Mouse (Mus musculus): ENCODE measurements around the gene Tmem213. TPM values are rescaled to one million over a fixed set of nuclear protein-coding genes. Genes with fewer than 3 reads are reported as not detected.
A peak's percentile ranks its signal among the peaks of the same experiment; 100 is the strongest.

Gene Tmem213
- total RNA-seq (2021) (not detected), polyA plus RNA-seq (2012; rRNA removed) (not detected in 2 replicates)
- long read RNA-seq, result 0 reads

GRCm38 (mm10) chr6:38109160-38109795, at the start of gene Tmem213:
TSS of gene Tmem213 (plus strand) at chr6:38109255.
- no peak for DNase-seq
- Histone ChIP-seq H3K79me2 (replicated peaks; ENCODE audit: control insufficient read depth, insufficient read depth, low read length) (no peaks in the 10 kb centered on the region), H3K9ac (ENCODE audit: low read depth, low read length) (no peak within 1 kb of the TSS), H3K4me1 (ENCODE audit: control insufficient read depth, insufficient read depth, low read length) (no peaks in the 10 kb centered on the region), H3K27ac (no peak within 1 kb of the TSS), H3K36me3 (ENCODE audit: control insufficient read depth, insufficient read depth, low read length) (no peaks in the 10 kb centered on the region), H3K4me3 (no peak within 1 kb of the TSS), H3K27me3 (ENCODE audit: control insufficient read depth, insufficient read depth, low read length) (no peaks in the 10 kb centered on the region)
- no peak for TF ChIP-seq EP300 (IDR thresholded peaks at IDR 0.05; ENCODE audit: insufficient read depth, low read depth, low read length)
- TF ChIP-seq POLR2A (IDR thresholded peaks at IDR 0.05; ENCODE audit: insufficient read depth, low read depth, low read length), result no peak
- no peak for TF ChIP-seq CTCF (IDR thresholded peaks at IDR 0.05)
- intact Hi-C loops (cut with DNase I), result no loop called here
- 55% methylated on average over 9 of the region's 9 CpGs for WGBS

GRCm38 (mm10) chr6:38064621-38065020, 44.4 kb upstream of the Tmem213 start:
- WGBS, result 75% methylated on average over 2 of the region's 2 CpGs
- TF ChIP-seq POLR2A (IDR thresholded peaks at IDR 0.05; ENCODE audit: insufficient read depth, low read depth, low read length) (no peak), EP300 (IDR thresholded peaks at IDR 0.05; ENCODE audit: insufficient read depth, low read depth, low read length) (no peak), CTCF (IDR thresholded peaks at IDR 0.05) (no peak)
- Histone ChIP-seq H3K9ac (ENCODE audit: low read depth, low read length) (no peak overlapping the region), H3K4me3 (no peak overlapping the region), H3K36me3 (ENCODE audit: control insufficient read depth, insufficient read depth, low read length) (no peaks in the 10 kb centered on the region), H3K27ac (no peak overlapping the region), H3K79me2 (replicated peaks; ENCODE audit: control insufficient read depth, insufficient read depth, low read length) (no peaks in the 10 kb centered on the region), H3K27me3 (ENCODE audit: control insufficient read depth, insufficient read depth, low read length) (no peaks in the 10 kb centered on the region), H3K4me1 (ENCODE audit: control insufficient read depth, insufficient read depth, low read length) (peaks cover 2% of the 10 kb centered on the region; the same call in 1 of the 2 replicates)
- no peak for DNase-seq
- intact Hi-C loops (cut with DNase I), result loop anchor here (10.0 kb wide), 2 partner anchors 190 to 330 kb away; partner anchors contain the start of gene Trim24

GRCm38 (mm10) chr6:38065122-38065500, 43.9 kb upstream of the Tmem213 start:
- intact Hi-C loops (cut with DNase I), result loop anchor here (10.0 kb wide), 2 partner anchors 190 to 330 kb away; partner anchors contain the start of gene Trim24

GRCm38 (mm10) chr6:38065501-38066122, 43.4 kb upstream of the Tmem213 start:
- TF ChIP-seq EP300 (IDR thresholded peaks at IDR 0.05; ENCODE audit: insufficient read depth, low read depth, low read length) (no peak), POLR2A (IDR thresholded peaks at IDR 0.05; ENCODE audit: insufficient read depth, low read depth, low read length) (no peak), CTCF (IDR thresholded peaks at IDR 0.05) (no peak)
- Histone ChIP-seq H3K4me1 (ENCODE audit: control insufficient read depth, insufficient read depth, low read length) (peaks cover 2% of the 10 kb centered on the region; the same call in 1 of the 2 replicates), H3K79me2 (replicated peaks; ENCODE audit: control insufficient read depth, insufficient read depth, low read length) (no peaks in the 10 kb centered on the region), H3K4me3 (no peak overlapping the region), H3K9ac (ENCODE audit: low read depth, low read length) (no peak overlapping the region), H3K36me3 (ENCODE audit: control insufficient read depth, insufficient read depth, low read length) (no peaks in the 10 kb centered on the region), H3K27me3 (ENCODE audit: control insufficient read depth, insufficient read depth, low read length) (no peaks in the 10 kb centered on the region), H3K27ac (no peak overlapping the region)
- WGBS, result 36% methylated on average over 11 of the region's 11 CpGs
- no peak for DNase-seq
- intact Hi-C loops (cut with DNase I), result loop anchor here (1.0 to 10.0 kb wide), 5 partner anchors 58 to 603 kb away; partner anchors contain the start of gene Trim24

More at GRCm38 (mm10) chr6:38065122-38065500, 43.9 kb upstream of the Tmem213 start:
- TF ChIP-seq POLR2A (IDR thresholded peaks at IDR 0.05; ENCODE audit: insufficient read depth, low read depth, low read length) (no peak), EP300 (IDR thresholded peaks at IDR 0.05; ENCODE audit: insufficient read depth, low read depth, low read length) (no peak), CTCF (IDR thresholded peaks at IDR 0.05) (no peak)
- Histone ChIP-seq H3K79me2 (replicated peaks; ENCODE audit: control insufficient read depth, insufficient read depth, low read length) (no peaks in the 10 kb centered on the region), H3K27me3 (ENCODE audit: control insufficient read depth, insufficient read depth, low read length) (no peaks in the 10 kb centered on the region), H3K27ac (no peak overlapping the region), H3K4me3 (no peak overlapping the region), H3K4me1 (ENCODE audit: control insufficient read depth, insufficient read depth, low read length) (peaks cover 2% of the 10 kb centered on the region; the same call in 1 of the 2 replicates), H3K9ac (ENCODE audit: low read depth, low read length) (no peak overlapping the region), H3K36me3 (ENCODE audit: control insufficient read depth, insufficient read depth, low read length) (no peaks in the 10 kb centered on the region)
- 77% methylated on average over 3 of the region's 3 CpGs for WGBS
- no peak for DNase-seq

- no peaks in the 10 kb centered on the region for H3K79me2 ChIP-seq (replicated peaks; ENCODE audit: control insufficient read depth, insufficient read depth, low read length)
- H3K27ac ChIP-seq, result no peak overlapping the region
- no peak overlapping the region for H3K4me3 ChIP-seq
- H3K36me3 ChIP-seq (ENCODE audit: control insufficient read depth, insufficient read depth, low read length), result no peaks in the 10 kb centered on the region
- peaks cover 2% of the 10 kb centered on the region; the same call in 1 of the 2 replicates for H3K4me1 ChIP-seq (ENCODE audit: control insufficient read depth, insufficient read depth, low read length)
- intact Hi-C loops (cut with DNase I), result loop anchor here (1.0 to 10.0 kb wide), 5 partner anchors 59 to 603 kb away; partner anchors contain the start of gene Trim24
- DNase-seq, result peak; percentile 51 to 54
- TF ChIP-seq CTCF (IDR thresholded peaks at IDR 0.05) (peak; percentile 83), EP300 (IDR thresholded peaks at IDR 0.05; ENCODE audit: insufficient read depth, low read depth, low read length) (peak; percentile 80), POLR2A (IDR thresholded peaks at IDR 0.05; ENCODE audit: insufficient read depth, low read depth, low read length) (no peak)
- no peak overlapping the region for H3K9ac ChIP-seq (ENCODE audit: low read depth, low read length)
- no peaks in the 10 kb centered on the region for H3K27me3 ChIP-seq (ENCODE audit: control insufficient read depth, insufficient read depth, low read length)
- under 1% methylated on average over 5 of the region's 5 CpGs for WGBS
These were observed 42.8 kb upstream of the Tmem213 start for GRCm38 (mm10) chr6:38066215-38066614.

GRCm38 (mm10) chr6:38071256-38071655, 37.8 kb upstream of the Tmem213 start:
- TF ChIP-seq CTCF (IDR thresholded peaks at IDR 0.05), result no peak
- no peak for TF ChIP-seq EP300 (IDR thresholded peaks at IDR 0.05; ENCODE audit: insufficient read depth, low read depth, low read length)
- no peak for TF ChIP-seq POLR2A (IDR thresholded peaks at IDR 0.05; ENCODE audit: insufficient read depth, low read depth, low read length)
- 92% methylated on average over 4 of the region's 4 CpGs for WGBS
- intact Hi-C loops (cut with DNase I), result no loop called here

More at GRCm38 (mm10) chr6:38071256-38071655, 37.8 kb upstream of the Tmem213 start:
- DNase-seq, result no peak
- no peak overlapping the region for H3K27ac ChIP-seq
- H3K4me3 ChIP-seq, result no peak overlapping the region
- H3K27me3 ChIP-seq (ENCODE audit: control insufficient read depth, insufficient read depth, low read length), result no peaks in the 10 kb centered on the region
- H3K79me2 ChIP-seq (replicated peaks; ENCODE audit: control insufficient read depth, insufficient read depth, low read length), result no peaks in the 10 kb centered on the region
- no peaks in the 10 kb centered on the region for H3K36me3 ChIP-seq (ENCODE audit: control insufficient read depth, insufficient read depth, low read length)
- no peak overlapping the region for H3K9ac ChIP-seq (ENCODE audit: low read depth, low read length)
- H3K4me1 ChIP-seq (ENCODE audit: control insufficient read depth, insufficient read depth, low read length), result no peaks in the 10 kb centered on the region

Measured in heart, adult 2 months (tissue).